Mouse (Mus musculus): ENCODE measurements around the gene Atp9a. TPM values are rescaled to one million over a fixed set of nuclear protein-coding genes. Genes with fewer than 3 reads are reported as not detected.
A peak's percentile ranks its signal among the peaks of the same experiment; 100 is the strongest.

Gene Atp9a
- polyA plus RNA-seq, 1 experiment from 2014 or later, result 60.4 TPM

- Histone ChIP-seq H3K4me1 (peaks cover 3% of the 10 kb centered on the region; the same call in 1 of the 2 replicates), H3K27ac (replicated peaks) (peak overlapping the region; percentile 42), H3K36me3 (peaks cover 46% of the 10 kb centered on the region), H3K27me3 (no peaks in the 10 kb centered on the region), H3K9me3 (no peaks in the 10 kb centered on the region), H3K4me3 (no peak overlapping the region), H3K4me2 (replicated peaks) (no peak overlapping the region), H3K9ac (replicated peaks) (no peak overlapping the region)
- WGBS, result 34% methylated on average over 13 of the region's 13 CpGs
- ATAC-seq (replicated peaks), result no peak
Measured at GRCm38 (mm10) chr2:168702266-168702665, 39.9 kb downstream of the Atp9a start.

- no peak for ATAC-seq (replicated peaks)
- Histone ChIP-seq H3K4me1 (peaks cover 12% of the 10 kb centered on the region), H3K27ac (replicated peaks) (no peak overlapping the region), H3K36me3 (peaks cover 23% of the 10 kb centered on the region; the same call in 1 of the 2 replicates), H3K4me3 (no peak overlapping the region), H3K9ac (replicated peaks) (no peak overlapping the region), H3K4me2 (replicated peaks) (no peak overlapping the region), H3K9me3 (no peaks in the 10 kb centered on the region), H3K27me3 (no peaks in the 10 kb centered on the region)
- 84% methylated on average over 7 of the region's 7 CpGs for WGBS
Measured at GRCm38 (mm10) chr2:168695027-168695403, 47.2 kb downstream of the Atp9a start.

- Histone ChIP-seq H3K9me3 (no peaks in the 10 kb centered on the region), H3K27me3 (no peaks in the 10 kb centered on the region), H3K27ac (replicated peaks) (peak overlapping the region; percentile 33; the same call in 1 of the 2 replicates), H3K4me3 (no peak overlapping the region), H3K4me1 (peaks cover 12% of the 10 kb centered on the region), H3K9ac (replicated peaks) (no peak overlapping the region), H3K4me2 (replicated peaks) (no peak overlapping the region), H3K36me3 (peaks cover 23% of the 10 kb centered on the region; the same call in 1 of the 2 replicates)
- 4% methylated on average over 27 of the region's 27 CpGs for WGBS
- peak; percentile 39; the same call in 1 of the 2 replicates for ATAC-seq (replicated peaks)
Measured at GRCm38 (mm10) chr2:168694379-168695026, 47.7 kb downstream of the Atp9a start.

GRCm38 (mm10) chr2:168691774-168692173 lies 50.4 kb downstream of the Atp9a start:
- peaks cover 24% of the 10 kb centered on the region; the same call in 1 of the 2 replicates for H3K36me3 ChIP-seq
- H3K4me2 ChIP-seq (replicated peaks), result no peak overlapping the region
- H3K4me3 ChIP-seq, result no peak overlapping the region
- peaks cover 12% of the 10 kb centered on the region for H3K4me1 ChIP-seq
- H3K9ac ChIP-seq (replicated peaks), result no peak overlapping the region
- ATAC-seq (replicated peaks), result peak; percentile 45; the same call in 1 of the 2 replicates
- no peaks in the 10 kb centered on the region for H3K9me3 ChIP-seq
- no peak overlapping the region for H3K27ac ChIP-seq (replicated peaks)
- WGBS, result 47% methylated on average over 6 of the region's 6 CpGs
- no peaks in the 10 kb centered on the region for H3K27me3 ChIP-seq

- Histone ChIP-seq H3K27ac (replicated peaks) (no peak overlapping the region), H3K9ac (replicated peaks) (no peak overlapping the region), H3K4me1 (no peaks in the 10 kb centered on the region), H3K4me2 (replicated peaks) (no peak overlapping the region), H3K27me3 (no peaks in the 10 kb centered on the region), H3K36me3 (peaks cover 22% of the 10 kb centered on the region; the same call in 1 of the 2 replicates), H3K4me3 (no peak overlapping the region), H3K9me3 (no peaks in the 10 kb centered on the region)
- ATAC-seq (replicated peaks), result no peak
- WGBS, result 87% methylated on average over 12 of the region's 12 CpGs
Measured at GRCm38 (mm10) chr2:168687326-168687725, 54.9 kb downstream of the Atp9a start.

- no peak overlapping the region for H3K27ac ChIP-seq (replicated peaks)
- H3K9ac ChIP-seq (replicated peaks), result no peak overlapping the region
- peaks cover 32% of the 10 kb centered on the region for H3K36me3 ChIP-seq
- WGBS, result 93% methylated on average over 9 of the region's 9 CpGs
- ATAC-seq (replicated peaks), result no peak
- H3K4me1 ChIP-seq, result no peaks in the 10 kb centered on the region
- no peak overlapping the region for H3K4me2 ChIP-seq (replicated peaks)
- no peaks in the 10 kb centered on the region for H3K9me3 ChIP-seq
- no peaks in the 10 kb centered on the region for H3K27me3 ChIP-seq
- H3K4me3 ChIP-seq, result no peak overlapping the region
Measured at GRCm38 (mm10) chr2:168685909-168686308, 56.3 kb downstream of the Atp9a start.

GRCm38 (mm10) chr2:168684695-168685094 lies 57.5 kb downstream of the Atp9a start:
- no peak for ATAC-seq (replicated peaks)

GRCm38 (mm10) chr2:168683520-168684150 lies 58.6 kb downstream of the Atp9a start:
- WGBS, result 67% methylated on average over 15 of the region's 15 CpGs
- H3K4me2 ChIP-seq (replicated peaks), result no peak overlapping the region
- no peak overlapping the region for H3K4me3 ChIP-seq
- ATAC-seq (replicated peaks), result no peak
- no peaks in the 10 kb centered on the region for H3K27me3 ChIP-seq
- H3K27ac ChIP-seq (replicated peaks), result no peak overlapping the region; the same call in 1 of the 2 replicates
- peaks cover 25% of the 10 kb centered on the region for H3K36me3 ChIP-seq
- no peaks in the 10 kb centered on the region for H3K9me3 ChIP-seq
- H3K4me1 ChIP-seq, result peaks cover 10% of the 10 kb centered on the region
- no peak overlapping the region for H3K9ac ChIP-seq (replicated peaks)

More at GRCm38 (mm10) chr2:168684695-168685094, 57.5 kb downstream of the Atp9a start:
- WGBS, result 85% methylated on average over 3 of the region's 3 CpGs
- H3K9me3 ChIP-seq, result no peaks in the 10 kb centered on the region
- no peak overlapping the region for H3K4me2 ChIP-seq (replicated peaks)
- H3K9ac ChIP-seq (replicated peaks), result no peak overlapping the region
- H3K4me3 ChIP-seq, result no peak overlapping the region
- no peaks in the 10 kb centered on the region for H3K27me3 ChIP-seq
- no peaks in the 10 kb centered on the region for H3K4me1 ChIP-seq
- no peak overlapping the region for H3K27ac ChIP-seq (replicated peaks)
- peaks cover 30% of the 10 kb centered on the region for H3K36me3 ChIP-seq

- no peaks in the 10 kb centered on the region for H3K27me3 ChIP-seq
- H3K27ac ChIP-seq (replicated peaks), result no peak overlapping the region
- ATAC-seq (replicated peaks), result no peak
- 92% methylated on average over 2 of the region's 2 CpGs for WGBS
- no peaks in the 10 kb centered on the region for H3K9me3 ChIP-seq
- H3K4me3 ChIP-seq, result no peak overlapping the region
- H3K9ac ChIP-seq (replicated peaks), result no peak overlapping the region
- peaks cover 19% of the 10 kb centered on the region for H3K4me1 ChIP-seq
- no peak overlapping the region for H3K4me2 ChIP-seq (replicated peaks)
- H3K36me3 ChIP-seq, result peaks cover 31% of the 10 kb centered on the region
Measured at GRCm38 (mm10) chr2:168682721-168683120, 59.5 kb downstream of the Atp9a start.

- peaks cover 24% of the 10 kb centered on the region for H3K36me3 ChIP-seq
- no peak overlapping the region for H3K4me3 ChIP-seq
- H3K27ac ChIP-seq (replicated peaks), result no peak overlapping the region
- H3K9me3 ChIP-seq, result no peaks in the 10 kb centered on the region
- WGBS, result 97% methylated on average over 9 of the region's 9 CpGs
- no peaks in the 10 kb centered on the region for H3K27me3 ChIP-seq
- H3K9ac ChIP-seq (replicated peaks), result no peak overlapping the region
- peaks cover 26% of the 10 kb centered on the region for H3K4me1 ChIP-seq
- ATAC-seq (replicated peaks), result no peak
- no peak overlapping the region for H3K4me2 ChIP-seq (replicated peaks)
Measured at GRCm38 (mm10) chr2:168681531-168681930, 60.7 kb downstream of the Atp9a start.

GRCm38 (mm10) chr2:168679381-168680199 lies 62.6 kb downstream of the Atp9a start:
- Histone ChIP-seq H3K4me1 (peaks cover 26% of the 10 kb centered on the region), H3K9ac (replicated peaks) (no peak overlapping the region), H3K4me2 (replicated peaks) (peak overlapping the region; percentile 13), H3K9me3 (no peaks in the 10 kb centered on the region), H3K36me3 (peaks cover 31% of the 10 kb centered on the region), H3K27ac (replicated peaks) (peak overlapping the region; percentile 96), H3K27me3 (no peaks in the 10 kb centered on the region), H3K4me3 (no peak overlapping the region)
- WGBS, result 37% methylated on average over 19 of the region's 19 CpGs
- peak; percentile 65 for ATAC-seq (replicated peaks)
